Mouse (Mus musculus) T-cell, adult 2 months (primary cell): ENCODE results near the gene Gm11172.
"Not testable (repeated sequence)": the region's sequence is repeated elsewhere in the genome, so short reads cannot be mapped to it uniquely, and the experiment has no call there.

Experiments
- DNase-seq: peaks from one replicate; pipeline ENCODE4 v3.0.0; 2022; ENCODE audit warnings: low spot score

The Gm11172 gene

DNA sequence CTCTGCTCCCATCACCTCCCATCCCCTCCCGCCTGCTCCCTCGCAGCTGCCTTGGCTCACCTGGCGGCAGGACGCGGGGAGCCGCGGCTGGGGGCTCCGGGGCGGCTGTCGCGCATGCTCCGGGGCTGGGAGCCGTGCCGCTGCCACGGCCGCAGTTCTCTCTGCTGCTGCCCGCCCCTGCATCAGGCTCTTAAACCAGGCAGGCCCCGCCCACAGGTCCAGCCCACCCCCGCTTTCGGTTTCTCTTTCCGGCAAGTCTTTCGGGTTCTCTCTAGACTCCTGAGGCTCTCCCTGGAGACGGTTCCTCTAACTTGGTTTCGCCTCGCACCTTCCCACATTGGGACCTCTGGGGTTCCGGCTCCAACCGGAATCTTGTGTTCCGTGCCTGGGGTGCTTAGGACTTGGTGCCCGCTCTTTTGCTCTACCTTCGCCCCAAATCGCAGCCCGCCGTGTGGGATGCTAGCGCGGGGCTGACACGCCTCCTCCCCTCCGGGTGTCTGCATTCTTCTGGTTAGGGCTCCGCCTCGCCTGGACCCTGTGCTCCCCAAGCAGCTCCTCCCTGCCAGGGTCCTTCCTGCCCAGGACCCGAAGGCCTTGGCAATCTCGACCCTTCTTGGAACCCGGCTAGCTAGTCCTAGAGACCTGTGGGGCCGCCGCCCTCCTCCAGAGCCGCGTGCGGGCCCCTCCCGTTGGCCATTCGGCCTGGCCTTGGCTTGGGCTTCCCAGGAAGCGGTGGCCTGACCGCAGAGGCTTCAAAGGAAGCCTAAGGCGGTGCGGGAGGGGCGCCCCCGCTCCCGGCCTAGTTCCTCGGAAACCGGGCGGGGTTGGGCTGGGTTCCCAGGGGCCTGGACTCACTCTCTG is 27.1 kb upstream of the Gm11172 start, which contains the start of gene Socs1:
Gene Socs1, minus strand, starts transcription at position 166 of the 861 bp plus-strand sequence.
- peak; percentile 95 for DNase-seq

DNA sequence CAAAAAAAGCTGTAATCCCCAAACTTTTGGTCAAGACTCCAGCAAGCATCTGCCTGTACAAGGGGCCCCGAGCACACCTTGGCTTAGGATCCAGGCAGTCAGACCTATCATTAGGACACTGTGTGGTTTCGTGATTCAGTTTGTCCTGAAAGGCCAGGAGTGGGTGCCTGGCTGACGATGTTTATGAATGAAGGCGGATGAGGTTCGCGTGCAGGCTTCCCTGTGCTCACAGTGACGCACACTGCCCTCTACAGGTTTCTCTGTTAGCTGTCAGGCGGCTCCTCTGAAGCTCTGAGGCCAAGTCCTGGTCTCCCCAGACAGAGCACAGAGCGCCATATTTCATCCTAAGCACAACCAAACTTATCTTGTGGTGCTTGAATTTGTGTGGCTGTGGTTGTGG is 26.4 kb upstream of the Gm11172 start:
- DNase-seq, result peak; percentile 87

DNA sequence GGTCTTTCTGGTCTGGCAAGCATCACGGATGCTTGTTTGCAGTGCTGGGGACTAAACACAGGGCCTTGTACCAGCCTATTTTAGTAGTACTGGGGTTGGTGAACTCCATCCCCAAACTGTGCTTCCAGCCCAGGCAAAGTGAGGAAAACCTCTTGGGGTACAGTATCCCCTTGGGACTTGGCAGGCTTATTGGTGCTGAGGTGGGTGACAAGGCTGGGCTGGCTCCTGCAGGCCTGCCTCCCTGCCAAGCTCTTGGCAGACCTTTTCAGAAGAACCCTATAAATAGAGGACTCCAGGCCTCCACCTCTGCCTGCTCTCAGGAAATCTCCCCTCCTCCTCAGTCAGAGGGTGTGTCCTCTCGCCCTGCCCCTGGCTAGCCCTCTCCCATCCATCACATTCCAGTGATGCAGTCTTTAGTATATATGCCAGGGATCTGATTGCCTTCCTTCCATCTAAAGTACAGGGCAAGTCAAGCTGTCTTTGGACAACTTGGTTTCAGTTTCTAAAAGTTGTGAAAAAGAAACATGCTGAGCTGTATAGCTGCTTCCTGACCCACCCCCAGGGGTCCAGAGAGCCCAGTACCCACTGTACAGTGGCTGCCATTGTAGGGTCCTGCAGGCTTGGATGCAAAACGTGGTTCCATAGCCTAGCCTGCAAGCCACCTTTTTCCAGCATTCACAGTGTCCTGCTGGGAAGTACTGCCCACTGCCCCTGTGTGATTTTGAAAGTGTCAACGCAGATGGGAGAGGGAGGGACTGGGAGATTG is 25.8 kb upstream of the Gm11172 start:
- DNase-seq, result no peak

DNA sequence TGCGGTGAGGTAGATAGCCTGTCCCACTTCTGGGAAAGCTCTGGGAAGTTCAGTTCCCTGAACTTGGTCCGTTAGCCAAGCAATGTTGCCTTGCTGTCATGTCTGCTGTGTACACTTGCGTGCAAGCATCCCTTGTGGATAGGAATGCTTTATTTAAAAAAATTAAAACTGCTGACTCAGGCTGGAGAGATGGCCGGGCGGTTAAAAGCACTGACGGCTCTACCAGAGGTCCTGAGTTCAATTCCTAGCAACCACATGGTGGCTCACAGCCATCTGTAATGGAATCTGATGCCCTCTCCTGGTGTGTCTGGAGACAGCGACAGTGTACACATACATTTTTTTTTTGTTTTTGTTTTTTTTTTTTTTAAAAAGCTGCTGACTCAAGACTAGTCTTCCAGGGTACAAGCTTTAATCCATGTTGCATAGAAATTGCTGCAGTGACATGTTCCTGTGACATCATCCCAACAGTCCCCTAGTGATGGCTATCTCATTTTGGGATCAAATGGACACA is 25.1 kb upstream of the Gm11172 start:
- no peak for DNase-seq

DNA sequence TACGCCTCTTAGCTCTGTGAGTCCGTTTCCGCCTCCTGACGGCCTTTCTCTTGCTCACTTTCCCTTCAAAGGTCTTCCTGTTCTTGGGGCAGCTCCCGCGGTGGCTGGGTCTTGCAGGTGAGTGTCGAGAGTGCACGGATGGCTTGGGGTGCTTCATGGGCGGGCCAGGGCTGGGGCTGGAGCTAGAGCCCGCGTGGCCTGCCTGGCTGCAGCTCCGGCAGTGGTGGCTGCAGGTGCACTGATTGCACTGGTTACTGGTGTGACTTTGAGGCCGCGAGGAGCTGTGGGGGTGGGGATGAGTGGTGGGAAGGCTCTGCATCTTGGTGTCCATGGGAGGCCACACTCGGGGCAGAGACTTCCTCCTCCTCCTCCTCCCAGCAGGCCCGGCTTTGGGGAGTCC is 24.4 kb upstream of the Gm11172 start, which contains the start of gene Tnp2:
Gene Tnp2, minus strand, starts transcription at position 390 of the 400 bp plus-strand sequence.
- DNase-seq, result peak; percentile 45

DNA sequence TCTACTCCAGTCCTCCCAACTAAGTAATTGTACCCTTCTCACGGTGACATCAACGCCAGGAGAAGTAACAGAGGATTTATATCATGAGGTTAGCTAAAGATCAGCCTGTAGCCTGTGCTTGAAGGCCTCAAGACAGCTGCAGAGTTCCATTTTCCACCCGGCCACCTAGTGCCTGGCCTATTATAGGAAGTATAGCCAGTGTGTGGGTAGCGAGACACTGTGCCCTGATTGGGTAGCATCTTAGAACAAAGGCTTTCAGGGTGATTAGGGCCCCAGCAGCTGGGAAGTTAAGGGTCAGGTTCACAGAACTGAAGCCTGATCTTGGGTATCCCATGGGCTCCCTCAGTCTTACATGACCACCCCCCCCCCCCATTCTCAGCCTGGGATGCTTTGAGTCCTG is 23.8 kb upstream of the Gm11172 start:
- no peak for DNase-seq

DNA sequence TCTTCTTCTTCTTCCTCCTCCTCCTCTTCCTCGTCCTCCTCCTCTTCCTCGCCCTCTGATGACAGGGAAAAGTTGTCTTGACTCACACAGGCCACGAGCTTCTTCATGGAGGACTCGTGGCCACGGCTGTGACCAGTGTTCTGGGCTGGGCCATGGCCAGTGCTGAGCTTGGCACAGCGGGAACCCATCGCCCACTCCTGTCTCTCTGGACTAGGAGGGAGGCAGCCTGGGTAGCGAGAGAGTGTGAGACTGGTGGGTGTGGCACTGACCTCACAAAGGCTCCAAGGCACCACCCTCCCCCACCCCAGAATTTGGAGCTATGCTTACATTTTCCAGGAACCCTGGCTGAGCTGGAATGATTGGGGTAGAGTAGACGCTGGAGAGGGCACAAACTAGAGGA is 22.0 kb upstream of the Gm11172 start, which contains the start of gene Prm3:
Gene Prm3, minus strand, starts transcription at position 213 of the 400 bp plus-strand sequence.
- no peak for DNase-seq

DNA sequence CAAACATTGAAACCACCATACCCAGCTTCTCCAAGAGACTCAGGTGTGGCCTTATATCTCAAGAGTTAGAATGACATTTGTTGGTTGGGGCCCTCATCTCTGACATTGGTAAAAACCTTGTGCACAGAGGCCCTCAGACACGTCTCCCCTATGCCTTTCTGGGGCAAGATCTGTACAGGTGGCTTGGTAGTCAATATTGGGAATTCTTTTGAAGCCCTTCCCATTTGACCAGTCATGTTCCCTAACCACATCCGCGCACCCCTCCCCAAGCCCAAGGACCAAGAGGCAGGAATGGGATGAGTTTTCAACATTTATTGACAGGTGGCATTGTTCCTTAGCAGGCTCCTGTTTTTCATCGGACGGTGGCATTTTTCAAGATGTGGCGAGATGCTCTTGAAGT is 16.7 kb upstream of the Gm11172 start, which contains the start of gene Prm2:
Gene Prm2, minus strand, starts transcription at position 101 of the 400 bp plus-strand sequence.
- no peak for DNase-seq

DNA sequence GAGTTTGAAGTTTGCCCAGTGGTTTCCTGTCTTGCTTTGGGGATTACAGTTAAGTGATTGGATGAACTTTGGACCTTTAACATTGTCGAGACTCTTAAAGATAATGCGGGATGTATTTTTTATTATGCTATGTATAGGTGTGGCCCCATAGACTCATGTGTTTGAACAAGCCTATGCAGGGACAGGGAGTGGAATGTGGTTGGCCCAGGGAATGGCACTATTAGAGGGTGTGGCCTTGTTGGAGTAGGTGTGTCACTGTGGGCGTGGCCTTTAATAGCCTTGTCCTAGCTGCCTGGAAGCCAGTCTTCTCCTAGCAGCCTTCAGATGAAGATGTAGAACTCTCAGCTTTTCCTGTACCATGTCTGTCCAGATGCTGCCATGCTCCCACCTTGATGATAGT is 10.3 kb upstream of the Gm11172 start:
- not testable (repeated sequence) for DNase-seq

DNA sequence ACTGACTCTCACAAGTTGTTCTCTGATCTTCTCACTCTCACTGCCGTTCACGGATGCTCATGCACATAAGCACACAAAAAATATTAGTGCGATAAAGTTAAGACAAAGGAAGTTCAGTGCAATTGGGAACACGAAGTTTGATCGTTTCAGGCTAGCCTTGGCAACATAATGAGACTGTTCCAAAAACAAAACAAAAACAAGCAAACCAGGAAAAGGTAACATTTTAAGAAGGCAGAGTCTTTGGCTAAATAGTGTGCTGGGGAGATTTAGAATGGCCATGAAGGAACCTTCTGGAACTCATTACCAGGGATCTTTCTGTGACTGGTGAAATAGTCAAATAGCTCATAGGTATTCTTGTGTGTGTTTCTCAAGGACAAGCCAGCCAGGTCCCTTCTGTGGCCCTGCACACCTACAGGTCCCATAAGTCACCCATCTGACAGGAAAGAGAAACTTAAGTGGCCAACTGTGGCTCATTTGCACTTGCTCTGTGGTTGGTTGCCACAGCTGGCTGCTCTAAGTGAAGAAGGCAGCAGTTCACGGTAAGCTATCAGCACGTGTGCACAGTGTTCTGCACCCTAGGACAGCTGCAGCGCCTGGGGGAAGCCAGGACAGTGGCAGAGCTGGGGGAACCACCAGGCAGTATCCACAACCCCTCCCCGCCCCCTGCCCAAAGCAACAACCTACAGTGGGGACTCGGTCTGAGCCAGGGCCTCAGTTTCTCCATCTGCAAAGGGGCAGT is 6.8 kb upstream of the Gm11172 start, which contains the start of gene Prm1:
Gene Prm1, minus strand, starts transcription at position 51 of the 739 bp plus-strand sequence.
- no peak for DNase-seq

DNA sequence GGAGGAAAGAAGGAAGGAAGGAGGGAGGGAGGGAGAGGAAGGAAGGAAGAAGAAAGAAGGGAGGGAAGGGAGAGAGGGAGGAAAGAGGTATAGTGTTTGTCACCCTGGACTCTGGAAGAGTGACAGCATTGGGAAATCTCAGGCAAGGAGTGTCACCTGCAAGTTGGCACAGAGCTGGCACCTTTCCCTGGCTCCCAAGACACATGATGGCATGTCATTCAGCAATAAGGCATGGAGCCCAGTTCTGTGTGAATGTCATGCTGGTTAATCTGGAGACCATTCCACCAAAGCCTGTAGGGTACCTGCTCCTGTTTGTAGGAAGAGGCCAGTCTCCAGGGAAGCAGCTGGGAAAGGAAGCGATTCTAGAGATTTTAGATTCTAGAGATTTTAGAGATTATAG is 2.3 kb upstream of the Gm11172 start:
- DNase-seq, result no peak

DNA sequence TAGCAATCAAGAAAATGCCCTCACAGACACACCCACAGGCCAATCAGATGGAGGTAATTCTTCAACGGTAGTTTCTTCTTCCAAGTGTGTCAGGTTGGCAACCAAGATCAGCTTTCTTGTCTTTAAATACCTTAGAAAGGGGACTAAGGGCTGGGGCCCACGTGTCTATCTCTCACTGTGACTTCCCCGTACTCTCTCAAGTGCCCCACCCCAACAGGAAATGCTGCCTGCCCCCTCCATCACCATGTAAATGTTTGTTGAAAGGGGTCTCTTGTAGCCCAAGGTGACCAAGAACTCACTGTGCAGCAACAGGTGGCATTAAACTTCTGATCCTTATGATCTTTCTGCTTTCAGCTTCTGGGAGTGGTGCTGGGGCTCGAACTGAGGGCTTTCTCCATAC is 1.0 kb downstream of the Gm11172 start:
- DNase-seq, result no peak

DNA sequence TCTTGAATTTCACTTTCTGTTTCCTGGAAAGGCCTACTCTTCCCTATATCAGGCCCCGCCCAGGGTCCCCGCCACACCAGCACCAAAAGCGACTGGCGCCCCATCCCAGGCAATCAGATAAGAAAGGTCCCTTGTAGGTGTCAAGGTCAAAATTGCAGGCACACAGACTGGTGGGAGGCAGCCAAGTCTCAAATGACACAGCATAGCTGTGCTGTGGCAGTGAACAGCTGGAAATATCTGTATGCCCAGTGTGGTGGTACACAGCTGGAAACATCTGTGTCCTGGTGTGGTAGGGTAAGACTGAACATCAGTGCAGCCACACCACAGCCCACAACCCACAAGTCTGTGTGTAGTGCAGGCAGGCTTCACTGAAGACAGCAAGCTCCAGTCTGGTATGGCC is 2.1 kb downstream of the Gm11172 start:
- peak; percentile 34 for DNase-seq

DNA sequence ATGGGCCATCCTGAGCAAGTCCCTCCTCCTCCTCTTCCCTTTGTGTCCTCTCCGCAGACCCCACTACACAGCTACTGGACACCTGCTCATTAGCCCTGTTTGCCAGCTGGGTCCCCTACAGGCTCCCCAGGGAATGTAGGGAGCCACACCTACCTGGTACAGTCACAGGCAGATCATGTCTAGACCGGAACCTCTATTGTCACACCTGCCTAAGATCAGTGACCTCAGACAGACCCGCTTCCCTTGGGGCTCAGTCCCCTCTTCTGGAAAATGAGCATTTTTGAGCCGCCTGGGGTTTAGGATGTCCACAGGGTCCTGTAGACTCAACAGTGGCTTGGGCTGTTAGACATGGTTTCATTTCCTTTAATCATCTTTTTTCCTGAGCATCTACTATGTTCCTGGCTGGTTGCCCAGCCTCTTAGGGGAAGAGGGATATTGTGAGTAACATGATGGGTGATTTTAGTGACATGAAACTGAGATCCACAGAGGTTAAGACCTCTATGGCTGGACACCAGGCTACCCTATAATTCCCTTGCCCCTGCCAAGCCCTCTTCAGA is 5.9 kb downstream of the Gm11172 start:
- DNase-seq, result no peak

DNA sequence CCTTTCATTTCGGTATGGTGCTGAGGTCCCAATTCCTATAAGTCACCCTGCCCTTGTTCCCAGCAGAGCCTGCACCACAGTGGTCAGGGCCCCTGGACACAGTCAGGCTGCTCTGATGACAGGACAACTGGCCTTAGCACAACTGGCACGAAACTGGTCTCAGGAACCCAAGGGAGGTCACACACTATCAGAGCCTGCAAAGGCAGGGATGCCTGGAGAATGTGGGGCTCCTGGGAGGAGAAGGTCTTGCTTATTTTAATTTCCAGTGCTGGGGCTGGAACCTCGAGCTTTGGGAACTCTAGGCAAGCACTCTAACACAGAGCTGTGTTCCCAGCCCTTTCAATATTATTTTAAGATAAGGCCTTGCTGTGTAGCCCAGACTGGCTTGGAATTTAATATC is 7.3 kb downstream of the Gm11172 start:
- no peak for DNase-seq

DNA sequence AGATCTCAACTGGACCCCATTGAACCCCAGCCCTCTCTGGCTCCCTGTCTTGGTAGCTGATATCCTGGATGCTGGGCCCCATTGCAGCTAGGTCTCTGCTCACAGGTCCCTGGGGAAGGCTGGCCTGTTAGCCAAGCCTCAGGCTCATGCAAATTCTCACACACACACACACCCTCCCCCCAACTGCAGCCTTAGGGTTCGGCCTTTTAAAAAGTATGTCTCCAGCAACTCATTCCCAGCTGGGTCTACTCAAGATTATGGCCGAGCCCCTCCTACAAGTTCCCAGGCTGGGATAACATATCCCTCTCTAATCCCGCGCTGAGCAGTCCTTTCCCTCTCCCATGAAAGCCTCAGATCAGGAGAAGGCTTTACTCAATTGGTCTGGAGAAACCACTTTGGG is 8.7 kb downstream of the Gm11172 start:
- no peak for DNase-seq

DNA sequence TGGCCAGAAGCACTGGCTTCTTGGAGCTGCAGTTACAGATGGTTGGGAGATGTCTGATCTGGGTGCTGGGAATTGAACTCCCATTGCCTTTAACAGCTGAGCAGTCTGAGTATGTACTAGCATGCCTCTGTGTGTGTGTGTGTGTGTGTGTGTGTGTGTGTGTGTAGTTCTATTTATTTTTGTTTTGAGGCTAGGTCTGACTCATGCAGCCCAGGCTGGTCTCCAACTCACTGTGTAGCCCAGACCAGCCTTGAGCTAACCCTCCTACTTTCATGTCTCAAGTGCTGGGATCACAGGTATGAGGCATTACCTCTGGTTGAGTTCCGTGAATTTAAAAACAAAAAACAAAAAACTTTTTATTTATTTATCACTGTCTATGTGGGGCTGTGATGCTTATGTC is 11.8 kb downstream of the Gm11172 start:
- DNase-seq, result no peak

DNA sequence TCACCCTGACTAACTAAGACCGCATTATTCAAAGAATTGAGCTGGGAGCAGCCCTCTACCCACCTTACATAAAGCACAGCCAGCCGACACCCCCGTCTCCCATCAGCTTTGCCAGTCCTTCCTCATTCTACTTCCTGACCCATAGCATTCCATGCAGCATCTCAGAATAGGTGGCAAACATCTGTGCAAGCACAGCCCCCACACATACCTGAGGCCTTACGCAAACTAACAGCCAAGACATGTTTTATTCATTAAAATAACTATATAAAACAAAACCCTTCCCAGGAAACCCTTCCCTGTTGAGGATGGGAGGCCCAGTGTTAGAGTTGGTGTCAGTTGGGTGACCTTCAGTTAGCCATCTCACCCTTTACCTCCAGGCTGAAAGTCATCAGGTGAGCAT is 13.1 kb downstream of the Gm11172 start:
- no peak for DNase-seq

DNA sequence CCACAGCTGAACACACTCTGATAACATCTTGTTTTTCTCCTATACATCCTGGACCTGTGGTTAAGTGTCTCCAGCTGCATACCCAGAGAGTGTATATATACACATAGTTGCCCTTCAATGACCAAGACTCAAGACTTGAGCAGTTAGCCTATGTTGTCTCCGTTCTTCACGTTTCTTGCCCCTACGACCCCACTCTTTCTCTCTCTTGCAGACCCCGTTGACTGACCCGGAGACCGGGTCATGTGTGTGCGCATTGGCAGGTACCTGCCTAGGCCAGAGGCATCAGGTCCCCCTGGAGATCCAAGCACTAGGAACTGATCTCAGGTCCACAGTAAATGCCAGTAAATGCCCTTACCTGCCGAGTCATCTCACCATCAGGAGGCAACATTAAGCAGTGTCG is 14.6 kb downstream of the Gm11172 start:
- DNase-seq, result peak; percentile 18

DNA sequence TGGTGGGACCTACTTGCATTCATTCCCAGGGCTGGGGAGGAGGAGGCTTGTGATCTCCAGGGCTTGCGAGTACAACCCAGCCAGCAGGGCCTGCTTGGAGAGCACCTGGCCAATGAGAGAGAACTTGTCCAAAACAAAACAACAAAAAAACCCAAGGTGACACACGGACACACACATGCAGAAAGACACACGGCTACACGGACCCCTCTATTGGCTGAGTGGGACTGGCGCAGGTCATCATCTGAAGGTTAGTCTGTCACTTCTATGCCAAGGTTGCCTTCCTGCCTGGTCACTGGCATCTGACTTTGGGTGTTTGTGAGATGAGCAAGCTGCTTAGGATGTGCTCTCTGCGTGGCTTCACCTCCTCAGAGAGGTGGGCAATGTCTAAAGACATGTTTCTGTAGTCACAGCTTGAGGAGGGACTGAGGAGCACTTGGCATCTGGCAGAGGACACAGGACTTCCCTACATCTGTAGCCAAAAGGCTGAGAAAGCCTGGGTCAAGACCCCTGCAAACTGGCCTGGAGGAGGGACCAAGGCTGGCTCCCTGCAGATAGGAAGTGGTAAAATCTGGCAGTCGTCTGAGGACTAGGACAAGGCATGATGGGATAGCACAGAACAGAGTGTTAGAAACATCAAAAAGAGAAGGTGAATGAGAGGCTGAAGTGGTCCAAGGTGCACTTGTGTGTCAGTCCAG is 15.2 kb downstream of the Gm11172 start:
- DNase-seq, result no peak

DNA sequence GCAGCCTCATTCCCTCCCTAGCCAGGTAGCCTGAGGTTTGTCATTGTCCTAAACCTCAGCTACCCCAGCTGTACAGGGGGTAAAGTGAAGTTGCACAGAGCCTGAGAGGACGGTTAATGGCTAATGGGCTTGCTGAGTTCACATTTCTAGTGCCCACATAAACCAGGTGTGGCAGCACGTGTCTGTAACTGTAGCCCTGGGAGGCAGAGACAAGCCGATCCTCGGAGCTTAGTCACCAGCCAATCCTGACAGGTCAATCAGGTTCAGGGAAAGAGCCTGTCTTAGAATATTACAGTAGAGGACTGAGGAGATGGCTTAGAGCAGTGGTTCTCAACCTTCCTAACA is 15.7 kb downstream of the Gm11172 start:
- no peak for DNase-seq
